Mouse (Mus musculus) liver, embryonic 12.5 days (tissue): ENCODE results near the gene Clec4b2. TPM values are rescaled to one million over a fixed set of nuclear protein-coding genes. Genes with fewer than 3 reads are reported as not detected.
A peak's percentile ranks its signal among the peaks of the same experiment; 100 is the strongest.
"Not testable (repeated sequence)": the region's sequence is repeated elsewhere in the genome, so short reads cannot be mapped to it uniquely, and the experiment has no call there.

Experiments
- ATAC-seq: fragments of 200-750 bp; cut with Nextera tagmentation; 2 replicates; pipeline ENCODE4 v1.8.0; 2017; ENCODE audit warnings: moderate number of reproducible peaks, mild to moderate bottlenecking, moderate library complexity
- H3K27ac ChIP-seq: fragments of 300-500 bp; sonication (generic); 2 replicates; pipeline ENCODE4 v1.5.1; 2016; ENCODE audit warnings: mild to moderate bottlenecking
- H3K27me3 ChIP-seq: fragments of 300-500 bp; sonication (generic); replicated peaks from 2 replicates; pipeline ENCODE4 v1.6.1; 2016; ENCODE audit warnings: mild to moderate bottlenecking, moderate library complexity
- H3K36me3 ChIP-seq: fragments of 300-500 bp; sonication (generic); 2 replicates; pipeline ENCODE4 v1.6.1; 2016; ENCODE audit warnings: mild to moderate bottlenecking, moderate library complexity
- H3K4me1 ChIP-seq: fragments of 300-500 bp; sonication (generic); 2 replicates; pipeline ENCODE4 v1.6.1; 2016
- H3K4me2 ChIP-seq: fragments of 300-500 bp; sonication (generic); 2 replicates; pipeline ENCODE4 v1.6.1; 2016; ENCODE audit warnings: mild to moderate bottlenecking, moderate library complexity
- H3K4me3 ChIP-seq: fragments of 300-500 bp; sonication (generic); 2 replicates; pipeline ENCODE4 v1.5.1; 2016; ENCODE audit warnings: mild to moderate bottlenecking, moderate library complexity
- H3K9ac ChIP-seq: fragments of 300-500 bp; sonication (generic); 2 replicates; pipeline ENCODE4 v1.6.1; 2016; ENCODE audit warnings: mild to moderate bottlenecking, moderate library complexity
- H3K9me3 ChIP-seq: fragments of 300-500 bp; sonication (generic); replicated peaks from 2 replicates; pipeline ENCODE4 v1.6.1; 2016; ENCODE audit warnings: mild to moderate bottlenecking, moderate library complexity
- WGBS: fragments of 180-500 bp; shearing (Covaris S2); methylation state at CpG from one replicate; pipeline ENCODE4 v1.1.7; 2016; ENCODE audit not compliant: insufficient replicate concordance; 5-methylcytosine and 5-hydroxymethylcytosine counted together
- polyA plus RNA-seq: library from polyadenylated mRNA; unstranded; fragments of >200 nt; fragmentation: Nextera tagmentation; extraction: Ambion mirVana; gene quantifications from 2 replicates; pipeline ENCODE4 v1.2.1, GENCODE M21; 2016

The Clec4b2 gene
- not detected in 2 replicates for polyA plus RNA-seq

GRCm38 (mm10) chr6:123172593-123172992 is at the start of gene Clec4b2:
TSS of gene Clec4b2 (plus strand) at chr6:123172893.
- Histone ChIP-seq H3K4me3 (no peak within 1 kb of the TSS), H3K27me3 (no peaks in the 10 kb centered on the region), H3K36me3 (no peaks in the 10 kb centered on the region), H3K4me1 (no peaks in the 10 kb centered on the region), H3K27ac (no peak within 1 kb of the TSS), H3K9me3 (0 out of 2 replicates have a peak, but pooled peaks cover 3% of the 10 kb centered on the region), H3K4me2 (no peak within 1 kb of the TSS), H3K9ac (no peak within 1 kb of the TSS)
- ATAC-seq = no peak
- WGBS = 63% methylated on average over 4 of the region's 4 CpGs

GRCm38 (mm10) chr6:123123195-123123594 is 49.5 kb upstream of the Clec4b2 start:
- Histone ChIP-seq H3K9ac (no peak overlapping the region), H3K9me3 (no peaks in the 10 kb centered on the region), H3K27ac (no peak overlapping the region), H3K4me3 (no peak overlapping the region), H3K4me1 (no peaks in the 10 kb centered on the region), H3K4me2 (no peak overlapping the region), H3K27me3 (no peaks in the 10 kb centered on the region), H3K36me3 (no peaks in the 10 kb centered on the region)
- 39% methylated on average over 3 of the region's 3 CpGs for WGBS
- ATAC-seq = no peak

GRCm38 (mm10) chr6:123127173-123127572 is 45.5 kb upstream of the Clec4b2 start:
- 23% methylated on average over 1 of the region's 1 CpGs for WGBS
- no peak overlapping the region for H3K9ac ChIP-seq
- H3K36me3 ChIP-seq = no peaks in the 10 kb centered on the region
- no peaks in the 10 kb centered on the region for H3K9me3 ChIP-seq
- H3K4me2 ChIP-seq = no peak overlapping the region
- no peak for ATAC-seq
- H3K4me3 ChIP-seq = no peak overlapping the region
- H3K4me1 ChIP-seq = no peaks in the 10 kb centered on the region
- H3K27ac ChIP-seq = no peak overlapping the region
- H3K27me3 ChIP-seq = no peaks in the 10 kb centered on the region

GRCm38 (mm10) chr6:123137766-123138526 is 34.7 kb upstream of the Clec4b2 start:
- H3K4me2 ChIP-seq, H3K4me3 ChIP-seq, H3K9ac ChIP-seq, H3K9me3 ChIP-seq, ATAC-seq, H3K27me3 ChIP-seq, H3K27ac ChIP-seq, H3K4me1 ChIP-seq, H3K36me3 ChIP-seq: not testable (repeated sequence)
- WGBS = 48% methylated on average over 29 of the region's 29 CpGs

GRCm38 (mm10) chr6:123170106-123170505 is 2.6 kb upstream of the Clec4b2 start:
- Histone ChIP-seq H3K4me1 (no peaks in the 10 kb centered on the region), H3K9ac (no peak overlapping the region), H3K4me3 (no peak overlapping the region), H3K9me3 (0 out of 2 replicates have a peak, but pooled peaks cover 3% of the 10 kb centered on the region), H3K4me2 (no peak overlapping the region), H3K36me3 (no peaks in the 10 kb centered on the region), H3K27ac (no peak overlapping the region), H3K27me3 (no peaks in the 10 kb centered on the region)
- WGBS = 37% methylated on average over 1 of the region's 1 CpGs
- no peak for ATAC-seq

- Histone ChIP-seq H3K9me3 (0 out of 2 replicates have a peak, but pooled peaks cover 3% of the 10 kb centered on the region), H3K4me1 (no peaks in the 10 kb centered on the region), H3K4me3 (no peak overlapping the region), H3K4me2 (no peak overlapping the region), H3K27me3 (no peaks in the 10 kb centered on the region), H3K36me3 (no peaks in the 10 kb centered on the region), H3K9ac (no peak overlapping the region), H3K27ac (no peak overlapping the region)
- ATAC-seq = no peak
Measured at GRCm38 (mm10) chr6:123171040-123171439, 1.7 kb upstream of the Clec4b2 start.

- 0 out of 2 replicates have a peak, but pooled peaks cover 3% of the 10 kb centered on the region for H3K9me3 ChIP-seq
- H3K9ac ChIP-seq = no peak overlapping the region
- no peak overlapping the region for H3K27ac ChIP-seq
- H3K4me2 ChIP-seq = no peak overlapping the region
- no peak for ATAC-seq
- no peak overlapping the region for H3K4me3 ChIP-seq
- no peaks in the 10 kb centered on the region for H3K36me3 ChIP-seq
- whole genome bisulfite sequencing = 38% methylated on average over 1 of the region's 1 CpGs
- H3K4me1 ChIP-seq = no peaks in the 10 kb centered on the region
- no peaks in the 10 kb centered on the region for H3K27me3 ChIP-seq
Measured at GRCm38 (mm10) chr6:123175549-123175948, 2.9 kb downstream of the Clec4b2 start.

GRCm38 (mm10) chr6:123184862-123185261 is 12.2 kb downstream of the Clec4b2 start:
- not testable (repeated sequence) for H3K4me2 ChIP-seq, H3K9ac ChIP-seq, H3K4me1 ChIP-seq, H3K9me3 ChIP-seq, ATAC-seq, H3K36me3 ChIP-seq, H3K4me3 ChIP-seq, H3K27me3 ChIP-seq, H3K27ac ChIP-seq
- 51% methylated on average over 2 of the region's 2 CpGs for WGBS

GRCm38 (mm10) chr6:123207187-123208076 is 34.7 kb downstream of the Clec4b2 start:
- Histone ChIP-seq H3K36me3 (no peaks in the 10 kb centered on the region), H3K27ac (peak overlapping the region; percentile 54; the same call in 1 of the 2 replicates), H3K4me1 (no peaks in the 10 kb centered on the region), H3K9me3 (no peaks in the 10 kb centered on the region), H3K4me3 (no peak overlapping the region), H3K9ac (no peak overlapping the region), H3K4me2 (0 out of 2 replicates have a peak overlapping the region, but pooled peaks have one; percentile 3), H3K27me3 (no peaks in the 10 kb centered on the region)
- ATAC-seq = peak; percentile 91
- WGBS = 50% methylated on average over 1 of the region's 1 CpGs

GRCm38 (mm10) chr6:123208077-123208439 is 35.4 kb downstream of the Clec4b2 start:
- ATAC-seq = 0 out of 2 replicates have a peak, but pooled peaks have one; percentile 36
- peak overlapping the region; percentile 54; the same call in 1 of the 2 replicates for H3K27ac ChIP-seq

GRCm38 (mm10) chr6:123211726-123212125 is 39.0 kb downstream of the Clec4b2 start:
- Histone ChIP-seq H3K4me2 (no peak overlapping the region), H3K9me3 (no peaks in the 10 kb centered on the region), H3K36me3 (no peaks in the 10 kb centered on the region), H3K4me3 (no peak overlapping the region), H3K4me1 (no peaks in the 10 kb centered on the region), H3K27ac (no peak overlapping the region), H3K27me3 (no peaks in the 10 kb centered on the region), H3K9ac (no peak overlapping the region)
- no peak for ATAC-seq
- WGBS = 56% methylated on average over 1 of the region's 1 CpGs

More at GRCm38 (mm10) chr6:123208077-123208439, 35.4 kb downstream of the Clec4b2 start:
- not testable (repeated sequence) for H3K4me3 ChIP-seq, H3K9me3 ChIP-seq, H3K9ac ChIP-seq, H3K4me1 ChIP-seq, H3K27me3 ChIP-seq, H3K36me3 ChIP-seq
- H3K4me2 ChIP-seq = 0 out of 2 replicates have a peak overlapping the region, but pooled peaks have one; percentile 3

- 28% methylated on average over 2 of the region's 2 CpGs for WGBS
- H3K9me3 ChIP-seq = no peaks in the 10 kb centered on the region
Measured at GRCm38 (mm10) chr6:123227519-123228166, 55.0 kb downstream of the Clec4b2 start.

More at GRCm38 (mm10) chr6:123227519-123228166, 55.0 kb downstream of the Clec4b2 start:
- Histone ChIP-seq H3K27ac (no peak overlapping the region), H3K36me3 (no peaks in the 10 kb centered on the region), H3K4me2 (no peak overlapping the region), H3K4me3 (no peak overlapping the region), H3K9ac (no peak overlapping the region), H3K4me1 (no peaks in the 10 kb centered on the region), H3K27me3 (no peaks in the 10 kb centered on the region)
- no peak for ATAC-seq
